Comparison of ENCODE assay signal across 10 mouse cellular contexts in the genomic region with DNA sequence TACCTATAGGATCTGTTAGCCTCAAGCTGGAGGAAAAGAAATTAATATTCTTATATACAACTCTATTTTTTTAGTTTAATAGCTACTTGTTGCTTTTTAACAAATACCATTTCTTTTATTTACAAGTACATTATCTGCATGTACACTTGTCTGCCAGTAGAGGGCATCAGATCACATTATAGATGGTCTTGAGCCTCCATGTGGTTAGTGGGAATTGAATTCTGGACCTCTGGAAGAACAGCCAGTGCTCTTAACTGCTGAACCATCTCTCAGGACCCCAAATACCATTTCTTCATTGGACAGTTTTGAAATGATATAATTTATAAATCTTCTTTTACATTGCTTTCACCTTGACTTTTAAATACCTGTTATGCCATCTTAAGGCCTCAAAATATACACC. TPM values are rescaled to one million over a fixed set of nuclear protein-coding genes. Genes with fewer than 3 reads are reported as not detected.
A peak's percentile ranks its signal among the peaks of the same experiment; 100 is the strongest.
DNase-seq lines count a peak whose midpoint lies in the region; ATAC-seq and TF ChIP-seq lines count a peak whose summit lies in the region.
"Had no signal": no experiment of that assay in that cellular context is flagged by ENCODE, and none has a peak within 500 bp of the region (broad histone marks: within the 10 kb centered on the region; RNA-seq: fewer than 3 reads in every experiment).

No protein-coding gene starts in this region.

- no peak overlapping the region for H3K9ac ChIP-seq in kidney, postnatal 0 days (ENCODE audit: low read depth, low read length)
- H3K9ac ChIP-seq: midbrain, embryonic 12.5 days had no signal

- no peak overlapping the region for H3K27ac ChIP-seq in kidney, postnatal 0 days
- H3K27ac ChIP-seq: midbrain, embryonic 12.5 days had no signal

- H3K4me1 ChIP-seq in kidney, postnatal 0 days (replicated peaks; ENCODE audit: insufficient read depth, low read length), result no peaks in the 10 kb centered on the region
- H3K4me1 ChIP-seq: midbrain, embryonic 12.5 days had no signal

- no peak; the same call in 1 of the 2 replicates for ATAC-seq in kidney, postnatal 0 days (replicated peaks; ENCODE audit: low FRiP score, low read depth)
- peak; percentile 49 for ATAC-seq in CD4-positive, CD25-positive, alpha-beta regulatory T cell, adult 4 months

- H3K27me3 ChIP-seq in kidney, postnatal 0 days (ENCODE audit: insufficient read depth, low read length), result no peaks in the 10 kb centered on the region
- H3K27me3 ChIP-seq: midbrain, embryonic 12.5 days had no signal

- H3K4me3 ChIP-seq in kidney, postnatal 0 days (replicated peaks; ENCODE audit: low read depth, low read length), result no peak overlapping the region
- H3K4me3 ChIP-seq: midbrain, embryonic 12.5 days had no signal

- H3K4me2 ChIP-seq in kidney, postnatal 0 days (ENCODE audit: low read length), result no peak overlapping the region
- H3K4me2 ChIP-seq: midbrain, embryonic 12.5 days had no signal

- TF ChIP-seq CTCF in kidney, postnatal 0 days (IDR thresholded peaks at IDR 0.05; ENCODE audit: low read depth), result peak; percentile 81

- DNase-seq in kidney, postnatal 0 days (ENCODE audit: low spot score), result peak; percentile 89
- DNase-seq in kidney, postnatal 14 days, result no peak
- DNase-seq in MN1 (ENCODE audit: low spot score), result peak; percentile 5
- DNase-seq in forelimb bud, embryonic 11.5 days (ENCODE audit: low read depth, low spot score), result peak; percentile 33
- no peak for DNase-seq in thymus, postnatal 4 days
- DNase-seq in heart, postnatal 4 days, result no peak
- DNase-seq in spleen, postnatal 4 days (ENCODE audit: low spot score in 2 of 2), result no peak
- DNase-seq: heart, postnatal 14 days had no signal

- H3K9me3 ChIP-seq in kidney, postnatal 0 days (replicated peaks; ENCODE audit: low read length), result no peaks in the 10 kb centered on the region
- H3K9me3 ChIP-seq: midbrain, embryonic 12.5 days had no signal

- no peaks in the 10 kb centered on the region for H3K36me3 ChIP-seq in kidney, postnatal 0 days (ENCODE audit: insufficient read depth, low read length)
- H3K36me3 ChIP-seq: midbrain, embryonic 12.5 days had no signal

RNA-seq across cellular contexts. Expression of a gene that starts 9.2 kb away (rescaled TPM):
- polyA plus RNA-seq in kidney, postnatal 0 days (2015; fragmentation: Nextera tagmentation; extraction: Ambion mirVana), result 1.9 and 2.8 TPM in 2 replicates
- 10 to 100 TPM in 1 of 2 experiments, 1 to 10 TPM in 1; 9.5 to 10.8 TPM for polyA plus RNA-seq in CD4-positive, CD25-positive, alpha-beta regulatory T cell, adult 4 months (2017; shearing (Covaris generic))
- total RNA-seq in heart, postnatal 4 days (2021), result 1 to 10 TPM; 2.3 to 2.4 TPM

Comparison
In these comparisons a context has a peak if more than half of its experiments do, and no peak if none do; other contexts are left out.
1. DNase-seq: peak in kidney, postnatal 0 days (single experiment), MN1 (single experiment) and forelimb bud, embryonic 11.5 days (single experiment); none in kidney, postnatal 14 days (single experiment), thymus, postnatal 4 days (single experiment), heart, postnatal 4 days (single experiment) and spleen, postnatal 4 days (0 of 2).